Mouse (Mus musculus): Measurements from ENCODE around the gene Gm13275.
"Not testable (repeated sequence)": the region's sequence is repeated elsewhere in the genome, so short reads cannot be mapped to it uniquely, and the experiment has no call there.

- TF ChIP-seq CTCF, POLR2A (IDR thresholded peaks at IDR 0.05; ENCODE audit: insufficient read depth, low read depth, low read length): not testable (repeated sequence)
These were observed 3.0 kb upstream of the Gm13275 start, which contains the start of gene Gm13278 for GRCm38 (mm10) chr4:88791250-88791649.
